Mouse (Mus musculus) MEL (cell line): Measurements from ENCODE around the gene Msrb1. TPM values are rescaled to one million over a fixed set of nuclear protein-coding genes. Genes with fewer than 3 reads are reported as not detected.

ENCODE experiments used
- DNase-seq: peaks from one replicate; pipeline ENCODE4 v3.0.0; 2011; ENCODE audit warnings: low read depth, low spot score
- H3K27ac ChIP-seq: 2 replicates; pipeline ENCODE4 v1.5.1; 2012; ENCODE audit warnings: low read depth, mild to moderate bottlenecking, control low read depth, low read length, moderate library complexity; ENCODE audit not compliant: control insufficient read depth
- H3K27me3 ChIP-seq, 2 experiments: fragments of 150-350 bp in 1 of 2; sonication (generic) in 1 of 2; 2 replicates each; pipeline ENCODE4 v1.6.1; 2012; ENCODE audit warnings: low read length in 2 of 2, mild to moderate bottlenecking in 2 of 2, improper control_type of control experiment in 1 of 2, moderate library complexity in 1 of 2; ENCODE audit not compliant: insufficient read depth in 2 of 2, control insufficient read depth in 1 of 2
- H3K36me3 ChIP-seq, 2 experiments: 2 replicates each; pipeline ENCODE4 v1.6.1; 2012 to 2014; ENCODE audit warnings: low read length in 2 of 2, improper control_type of control experiment in 1 of 2, inconsistent platforms in 1 of 2, mild to moderate bottlenecking in 1 of 2; ENCODE audit not compliant: insufficient read depth in 2 of 2, control insufficient read depth in 1 of 2
- H3K4me1 ChIP-seq, 2 experiments: fragments of 150-350 bp in 1 of 2; sonication (generic) in 1 of 2; 2 replicates each; pipeline ENCODE4 v1.6.1; 2012; ENCODE audit warnings: low read length in 2 of 2, improper control_type of control experiment in 1 of 2, mild to moderate bottlenecking in 1 of 2; ENCODE audit not compliant: insufficient read depth in 2 of 2, control insufficient read depth in 1 of 2
- H3K4me3 ChIP-seq, 2 experiments: fragments of 150-350 bp in 1 of 2; sonication (generic) in 1 of 2; 2 replicates each; pipeline ENCODE4 v1.5.1; 2012; ENCODE audit warnings: low read depth in 2 of 2, low read length in 2 of 2, mild to moderate bottlenecking in 2 of 2, moderate library complexity in 2 of 2, control low read depth in 1 of 2, improper control_type of control experiment in 1 of 2; ENCODE audit not compliant: control insufficient read depth in 1 of 2, insufficient read depth in 1 of 2
- H3K79me2 ChIP-seq: 2 replicates; pipeline ENCODE4 v1.6.1; 2012; ENCODE audit warnings: mild to moderate bottlenecking, low read length, moderate library complexity; ENCODE audit not compliant: control insufficient read depth, poor library complexity, insufficient read depth
- H3K9ac ChIP-seq: 2 replicates; pipeline ENCODE4 v1.6.1; 2012; ENCODE audit warnings: low read depth, mild to moderate bottlenecking, control low read depth, low read length, moderate library complexity; ENCODE audit not compliant: control insufficient read depth, poor library complexity, severe bottlenecking
- H3K9me3 ChIP-seq: fragments of 150-350 bp; sonication (generic); replicated peaks from 2 replicates; pipeline ENCODE4 v1.6.1; 2012; ENCODE audit warnings: mild to moderate bottlenecking, low read length, improper control_type of control experiment, moderate library complexity; ENCODE audit not compliant: insufficient read depth
- BHLHE40 ChIP-seq: IDR thresholded peaks from 2 replicates; pipeline ENCODE4 v1.6.1; 2012; ENCODE audit warnings: low read depth, mild to moderate bottlenecking, inconsistent platforms, low read length, improper control_type of control experiment, borderline replicate concordance
- CTCF ChIP-seq, 3 experiments: IDR thresholded peaks in 2 of 3; conservative IDR thresholded peaks in 1 of 3; 2 replicates each; pipeline ENCODE4 v1.5.1; 2011 to 2012; ENCODE audit warnings: low read length in 3 of 3, low read depth in 2 of 3, mild to moderate bottlenecking in 2 of 3, improper control_type of control experiment in 1 of 3, inconsistent platforms in 1 of 3, mixed read lengths in 1 of 3, moderate library complexity in 1 of 3; ENCODE audit not compliant: control insufficient read depth in 1 of 3, insufficient read depth in 1 of 3, poor library complexity in 1 of 3, severe bottlenecking in 1 of 3
- E2F4 ChIP-seq: IDR thresholded peaks from 2 replicates; pipeline ENCODE4 v1.6.1; 2011; ENCODE audit warnings: low read depth, low read length, improper control_type of control experiment, borderline replicate concordance
- ELF1 ChIP-seq: IDR thresholded peaks from 2 replicates; pipeline ENCODE4 v1.6.1; 2014; ENCODE audit warnings: low read depth, mild to moderate bottlenecking, inconsistent platforms, low read length, improper control_type of control experiment, moderate library complexity
- ETS1 ChIP-seq: IDR thresholded peaks from 2 replicates; pipeline ENCODE4 v1.6.1; 2012; ENCODE audit warnings: low read depth, mild to moderate bottlenecking, inconsistent platforms, low read length, improper control_type of control experiment, moderate library complexity
- KAT2A ChIP-seq: conservative IDR thresholded peaks from 2 replicates; pipeline ENCODE4 v1.6.1; 2012; ENCODE audit warnings: low read depth, low read length, improper control_type of control experiment, inconsistent platforms
- MAX ChIP-seq: IDR thresholded peaks from 2 replicates; pipeline ENCODE4 v1.6.1; 2011; ENCODE audit warnings: low read length, improper control_type of control experiment
- MAZ ChIP-seq: IDR thresholded peaks from 2 replicates; pipeline ENCODE4 v1.6.1; 2012; ENCODE audit warnings: low read depth, mild to moderate bottlenecking, inconsistent platforms, low read length, improper control_type of control experiment
- MEF2A ChIP-seq: IDR thresholded peaks from 2 replicates; pipeline ENCODE4 v1.6.1; 2014; ENCODE audit warnings: low read depth, mild to moderate bottlenecking, inconsistent platforms, low read length, improper control_type of control experiment; ENCODE audit not compliant: poor library complexity, insufficient replicate concordance, severe bottlenecking; ENCODE audit errors: extremely low read depth
- MYC ChIP-seq: IDR thresholded peaks from 2 replicates; pipeline ENCODE4 v1.6.1; 2011; ENCODE audit warnings: low read depth, mild to moderate bottlenecking, low read length, improper control_type of control experiment, moderate library complexity
- NRF1 ChIP-seq: IDR thresholded peaks from 2 replicates; pipeline ENCODE4 v1.6.1; 2014; ENCODE audit warnings: low read depth, mild to moderate bottlenecking, inconsistent platforms, low read length, improper control_type of control experiment, moderate library complexity; ENCODE audit not compliant: poor library complexity, insufficient read depth, severe bottlenecking
- RAD21 ChIP-seq: IDR thresholded peaks from 2 replicates; pipeline ENCODE4 v1.6.1; 2011; ENCODE audit warnings: mild to moderate bottlenecking, low read depth, low read length, improper control_type of control experiment
- TAL1 ChIP-seq: IDR thresholded peaks from 2 replicates; pipeline ENCODE4 v1.6.1; 2012; ENCODE audit warnings: mild to moderate bottlenecking, inconsistent platforms, low read length, moderate library complexity, mixed read lengths
- TBP ChIP-seq: IDR thresholded peaks from 2 replicates; pipeline ENCODE4 v1.8.0; 2011; ENCODE audit warnings: low read depth, low read length, improper control_type of control experiment
- TCF12 ChIP-seq: IDR thresholded peaks from 2 replicates; pipeline ENCODE4 v1.6.1; 2014; ENCODE audit warnings: low read depth, mild to moderate bottlenecking, inconsistent platforms, low read length, improper control_type of control experiment, moderate library complexity
- UBTF ChIP-seq: IDR thresholded peaks from 2 replicates; pipeline ENCODE4 v1.6.1; 2012; ENCODE audit warnings: low read depth, mild to moderate bottlenecking, inconsistent platforms, low read length, improper control_type of control experiment, moderate library complexity, borderline replicate concordance; ENCODE audit not compliant: insufficient read depth
- ZKSCAN1 ChIP-seq: IDR thresholded peaks from 2 replicates; pipeline ENCODE4 v1.6.1; 2012; ENCODE audit warnings: low read depth, mild to moderate bottlenecking, inconsistent platforms, low read length, improper control_type of control experiment, moderate library complexity
- polyA plus RNA-seq, 2 experiments: library from polyadenylated mRNA; stranded (reverse) in 1 of 2; unstranded in 1 of 2; fragments of >175 nt in 1 of 2; fragments of >200 nt in 1 of 2; gene quantifications; 2 replicates each; pipeline versions ENCODE4 v1.2.1 to v1.2.4; 2012; ENCODE audit warnings: low replicate concordance in 2 of 2, low read depth in 1 of 2; ENCODE audit not compliant: insufficient read length in 2 of 2, insufficient read depth in 1 of 2, missing spikeins in 1 of 2
- total RNA-seq: library from RNA; depleted of rRNA; stranded (reverse); fragments of 300-350 nt; gene quantifications from 2 replicates; pipeline ENCODE4 v1.2.3, GENCODE M21; 2012

Msrb1 gene
- total and polyA plus RNA-seq, 3 experiments = 31.9 to 58.6 TPM; not detected in 1

DNA sequence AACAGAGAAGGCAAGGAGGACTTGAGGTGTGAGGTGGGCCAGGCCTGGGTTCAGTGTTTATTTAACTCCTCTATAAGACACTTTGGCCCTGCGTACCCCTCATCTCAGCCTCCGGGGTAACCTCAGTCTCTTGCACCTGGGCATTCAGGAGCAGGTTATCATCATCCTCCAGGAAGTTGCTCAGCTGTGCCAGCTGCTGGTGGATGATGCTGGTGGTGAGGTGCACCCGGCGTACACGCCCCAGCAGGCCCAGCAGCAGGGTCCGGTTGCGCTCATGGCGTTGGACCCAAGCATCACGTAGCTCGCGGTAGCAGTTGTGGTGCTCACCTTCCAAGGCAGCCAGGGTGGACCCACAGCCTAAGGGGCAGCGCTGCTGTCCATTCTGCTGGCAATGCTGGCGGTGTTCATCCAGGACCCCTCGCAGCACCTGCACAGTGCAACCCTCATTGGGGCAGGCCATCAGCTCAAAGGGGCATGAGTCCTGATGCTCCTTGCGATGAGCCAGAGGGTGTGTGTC lies 20.2 kb upstream of the Msrb1 start:
- Histone ChIP-seq H3K9ac (no peak overlapping the region), H3K4me3 (no peak overlapping the region), H3K27ac (no peak overlapping the region), H3K4me1 (peaks cover 0 to 7% of the 10 kb centered on the region in 2 experiments; a peak in 1 of 4 replicates), H3K9me3 (no peaks in the 10 kb centered on the region), H3K79me2 (peaks cover 25% of the 10 kb centered on the region), H3K36me3 (peaks cover 0 to 5% of the 10 kb centered on the region in 2 experiments; a peak in 2 of 4 replicates), H3K27me3 (no peaks in the 10 kb centered on the region)
- TF ChIP-seq CTCF (IDR thresholded peaks at IDR 0.05 in 2 of 3, conservative IDR thresholded peaks at IDR 0.05 in 1 of 3; ENCODE audit: control insufficient read depth in 1 of 3, insufficient read depth in 1 of 3, low read depth in 2 of 3, low read length in 3 of 3, poor library complexity in 1 of 3, severe bottlenecking in 1 of 3) = no peak
- no peak for TF ChIP-seq UBTF
- TF ChIP-seq MEF2A = no peak
- TF ChIP-seq E2F4 = no peak
- TF ChIP-seq RAD21 = no peak
- no peak for TF ChIP-seq TAL1
- no peak for TF ChIP-seq TCF12
- no peak for TF ChIP-seq TBP
- TF ChIP-seq ETS1 = no peak
- DNase-seq = no peak

GRCm38 (mm10) chr17:24717943-24718342 lies 18.5 kb upstream of the Msrb1 start, which contains the start of the genes Rnf151 and Rps2:
TSS of gene Rnf151 (minus strand) at chr17:24718063.
TSS of gene Rps2 (plus strand) at chr17:24718116.
- TF ChIP-seq MAZ = no peak
- TF ChIP-seq ELF1 = no peak
- TF ChIP-seq KAT2A = no peak
- no peak for TF ChIP-seq MAX
- TF ChIP-seq NRF1 = no peak
- TF ChIP-seq ZKSCAN1 = no peak
- TF ChIP-seq BHLHE40 = no peak
- no peak for TF ChIP-seq MYC
- TF ChIP-seq, all 39 proteins: peak for 0
- H3K9me3 ChIP-seq = no peaks in the 10 kb centered on the region
- H3K36me3 ChIP-seq = peaks cover 5 to 10% of the 10 kb centered on the region in 2 experiments; a peak in 3 of 4 replicates
- no peaks in the 10 kb centered on the region for H3K27me3 ChIP-seq
- peak within 1 kb of the TSS; percentile 6 for H3K27ac ChIP-seq
- peak within 1 kb of the TSS; percentile 39 to 98 for H3K4me3 ChIP-seq
- DNase-seq = peak; percentile 31
- peaks cover 0 to 7% of the 10 kb centered on the region in 2 experiments; a peak in 1 of 4 replicates for H3K4me1 ChIP-seq
- H3K79me2 ChIP-seq = peaks cover 40% of the 10 kb centered on the region
- H3K9ac ChIP-seq = peak within 1 kb of the TSS; percentile 98
